Mouse (Mus musculus) midbrain, embryonic 10.5 days (tissue): ENCODE measurements around the gene Hyal3. TPM values are rescaled to one million over a fixed set of nuclear protein-coding genes. Genes with fewer than 3 reads are reported as not detected.
"Not testable (repeated sequence)": the region's sequence is repeated elsewhere in the genome, so short reads cannot be mapped to it uniquely, and the experiment has no call there.

Experiments
- DNase-seq: peaks from one replicate; pipeline ENCODE4 v3.0.0-alpha.2; 2017; ENCODE audit warnings: low spot score
- H3K27ac ChIP-seq: fragments of 300-500 bp; sonication (generic); replicated peaks from 2 replicates; pipeline ENCODE4 v1.5.1; 2016; ENCODE audit warnings: mild to moderate bottlenecking
- H3K27me3 ChIP-seq: fragments of 300-500 bp; sonication (generic); 2 replicates; pipeline ENCODE4 v1.6.1; 2016; ENCODE audit warnings: low read depth, mild to moderate bottlenecking; ENCODE audit not compliant: poor library complexity, severe bottlenecking
- H3K36me3 ChIP-seq: fragments of 300-500 bp; sonication (generic); 2 replicates; pipeline ENCODE4 v1.6.1; 2016; ENCODE audit warnings: mild to moderate bottlenecking, moderate library complexity
- H3K4me1 ChIP-seq: fragments of 300-500 bp; sonication (generic); 2 replicates; pipeline ENCODE4 v1.6.1; 2016
- H3K4me3 ChIP-seq: fragments of 300-500 bp; sonication (generic); 2 replicates; pipeline ENCODE4 v1.5.1; 2016; ENCODE audit warnings: mild to moderate bottlenecking, moderate library complexity
- H3K9me3 ChIP-seq: fragments of 300-500 bp; sonication (generic); replicated peaks from 2 replicates; pipeline ENCODE4 v1.6.1; 2016; ENCODE audit warnings: mild to moderate bottlenecking
- WGBS: fragments of 180-500 bp; shearing (Covaris S2); methylation state at CpG from one replicate; pipeline ENCODE4 v1.1.7; 2016; 5-methylcytosine and 5-hydroxymethylcytosine counted together
- polyA plus RNA-seq: library from polyadenylated mRNA; unstranded; fragments of >200 nt; fragmentation: Nextera tagmentation; extraction: Ambion mirVana; gene quantifications from 2 replicates; pipeline ENCODE4 v1.2.1, GENCODE M21; 2016

The Hyal3 gene
- polyA plus RNA-seq, 1 experiment from 2014 or later, result 0.62 TPM

DNA sequence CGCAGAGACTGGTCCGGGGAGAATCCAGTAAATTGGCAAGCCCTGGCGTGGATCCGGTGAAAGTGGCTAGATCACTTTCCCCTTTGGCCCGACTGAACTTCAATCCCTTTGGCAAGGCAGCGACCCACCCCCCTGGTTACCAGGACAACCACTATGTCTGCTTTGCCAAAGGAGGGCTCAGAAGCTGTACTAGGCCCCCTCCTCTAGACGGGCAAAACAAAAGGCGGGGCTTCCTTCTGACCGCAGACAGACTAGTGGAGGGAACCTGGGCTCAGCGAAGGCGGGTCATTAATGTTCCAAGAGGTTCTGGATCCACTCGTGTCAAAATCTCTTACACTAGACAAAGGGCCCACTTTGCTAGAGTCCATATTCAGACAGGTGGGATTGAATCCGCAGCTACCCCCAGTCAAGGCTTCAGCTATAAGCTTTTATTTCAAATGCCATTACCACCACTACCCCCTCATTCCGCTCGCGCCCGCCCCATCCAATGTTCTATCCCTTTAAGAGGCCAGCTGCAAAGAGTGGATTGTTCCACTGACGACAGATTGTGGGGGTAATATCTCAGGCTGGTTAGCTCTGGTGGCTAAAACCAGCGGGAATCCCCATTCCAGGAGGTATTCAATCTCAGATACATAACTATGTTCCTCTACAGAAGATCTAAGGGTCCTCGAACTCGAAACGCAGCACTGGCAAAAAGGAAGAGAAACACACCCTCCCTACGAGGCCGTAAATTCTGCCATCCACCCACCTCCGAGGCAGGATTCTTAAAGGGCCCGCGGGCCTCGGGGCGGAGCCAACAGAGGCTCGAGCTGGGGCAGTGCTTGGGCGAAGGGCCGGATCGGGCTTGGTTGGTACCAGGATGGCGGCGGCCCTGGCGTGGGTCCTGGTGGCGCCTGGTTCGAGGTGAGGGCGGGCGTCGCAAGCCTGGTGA is 12.0 kb upstream of the Hyal3 start:
- peak overlapping the region; percentile 89 for H3K4me3 ChIP-seq
- H3K27me3 ChIP-seq, result no peaks in the 10 kb centered on the region
- H3K27ac ChIP-seq, result peak overlapping the region; percentile 98
- peak; percentile 90 for DNase-seq
- under 1% methylated on average over 41 of the region's 41 CpGs for WGBS
- H3K36me3 ChIP-seq, result peaks cover 62% of the 10 kb centered on the region
- 0 out of 2 replicates have a peak, but pooled peaks cover 4% of the 10 kb centered on the region for H3K9me3 ChIP-seq
- H3K4me1 ChIP-seq, result peaks cover 76% of the 10 kb centered on the region

DNA sequence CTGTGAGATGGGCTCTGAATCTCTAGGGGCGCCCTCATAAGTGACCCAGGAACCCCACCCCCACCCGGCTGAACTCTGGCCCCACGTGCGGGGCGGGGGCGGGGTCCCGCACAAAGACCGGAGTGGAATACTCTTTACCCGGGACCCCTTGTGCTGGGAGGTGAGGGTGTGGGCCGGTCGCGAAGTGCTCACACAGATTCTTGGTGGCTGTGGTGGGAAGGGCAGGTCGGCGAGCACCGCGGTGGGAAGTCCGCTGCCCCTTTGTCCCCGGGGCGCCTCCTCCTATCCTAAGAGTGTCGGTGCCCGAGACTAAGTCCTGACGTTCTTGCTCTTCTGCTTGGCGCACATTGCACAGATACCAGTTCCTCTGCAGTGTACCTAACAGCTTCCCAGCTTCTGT is 11.3 kb upstream of the Hyal3 start:
- Histone ChIP-seq H3K9me3 (0 out of 2 replicates have a peak, but pooled peaks cover 6% of the 10 kb centered on the region), H3K27ac (peak overlapping the region; percentile 98), H3K36me3 (peaks cover 64% of the 10 kb centered on the region), H3K4me3 (peak overlapping the region; percentile 89), H3K27me3 (no peaks in the 10 kb centered on the region), H3K4me1 (peaks cover 69% of the 10 kb centered on the region)
- no peak for DNase-seq
- 1% methylated on average over 23 of the region's 23 CpGs for WGBS

DNA sequence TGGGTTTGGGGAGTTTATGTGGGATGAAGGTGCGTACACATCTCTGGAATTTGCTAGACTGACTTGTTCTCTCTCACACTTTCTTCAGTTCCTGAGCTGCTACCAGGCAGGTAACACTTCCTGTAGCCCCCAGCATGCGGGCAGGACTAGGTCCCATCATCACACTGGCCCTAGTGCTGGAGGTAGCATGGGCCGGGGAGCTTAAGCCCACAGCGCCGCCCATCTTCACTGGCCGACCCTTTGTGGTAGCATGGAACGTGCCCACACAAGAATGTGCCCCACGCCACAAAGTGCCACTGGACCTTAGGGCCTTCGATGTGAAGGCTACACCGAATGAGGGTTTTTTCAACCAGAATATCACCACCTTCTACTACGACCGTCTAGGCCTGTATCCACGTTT is 10.6 kb upstream of the Hyal3 start:
- Histone ChIP-seq H3K9me3 (0 out of 2 replicates have a peak, but pooled peaks cover 6% of the 10 kb centered on the region), H3K36me3 (peaks cover 64% of the 10 kb centered on the region), H3K4me3 (peak overlapping the region; percentile 89), H3K27me3 (no peaks in the 10 kb centered on the region), H3K27ac (peak overlapping the region; percentile 98), H3K4me1 (peaks cover 62% of the 10 kb centered on the region)
- no peak for DNase-seq
- 57% methylated on average over 13 of the region's 13 CpGs for WGBS

DNA sequence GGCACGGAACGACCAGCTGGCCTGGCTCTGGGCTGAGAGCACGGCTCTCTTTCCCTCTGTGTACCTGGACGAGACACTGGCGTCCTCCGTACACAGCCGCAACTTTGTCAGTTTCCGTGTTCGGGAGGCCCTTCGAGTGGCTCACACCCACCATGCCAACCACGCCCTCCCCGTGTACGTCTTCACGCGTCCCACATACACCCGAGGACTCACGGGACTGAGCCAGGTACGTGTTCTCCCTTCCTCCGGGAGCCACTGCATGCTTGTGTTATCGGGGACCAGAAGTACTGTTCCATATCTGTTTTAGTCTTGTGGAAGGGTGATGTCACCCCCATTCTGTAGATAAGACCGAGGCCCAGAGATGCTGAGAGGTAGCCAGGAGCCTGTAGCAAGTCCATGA is 9.8 kb upstream of the Hyal3 start:
- H3K4me1 ChIP-seq, result peaks cover 59% of the 10 kb centered on the region
- H3K36me3 ChIP-seq, result peaks cover 58% of the 10 kb centered on the region

DNA sequence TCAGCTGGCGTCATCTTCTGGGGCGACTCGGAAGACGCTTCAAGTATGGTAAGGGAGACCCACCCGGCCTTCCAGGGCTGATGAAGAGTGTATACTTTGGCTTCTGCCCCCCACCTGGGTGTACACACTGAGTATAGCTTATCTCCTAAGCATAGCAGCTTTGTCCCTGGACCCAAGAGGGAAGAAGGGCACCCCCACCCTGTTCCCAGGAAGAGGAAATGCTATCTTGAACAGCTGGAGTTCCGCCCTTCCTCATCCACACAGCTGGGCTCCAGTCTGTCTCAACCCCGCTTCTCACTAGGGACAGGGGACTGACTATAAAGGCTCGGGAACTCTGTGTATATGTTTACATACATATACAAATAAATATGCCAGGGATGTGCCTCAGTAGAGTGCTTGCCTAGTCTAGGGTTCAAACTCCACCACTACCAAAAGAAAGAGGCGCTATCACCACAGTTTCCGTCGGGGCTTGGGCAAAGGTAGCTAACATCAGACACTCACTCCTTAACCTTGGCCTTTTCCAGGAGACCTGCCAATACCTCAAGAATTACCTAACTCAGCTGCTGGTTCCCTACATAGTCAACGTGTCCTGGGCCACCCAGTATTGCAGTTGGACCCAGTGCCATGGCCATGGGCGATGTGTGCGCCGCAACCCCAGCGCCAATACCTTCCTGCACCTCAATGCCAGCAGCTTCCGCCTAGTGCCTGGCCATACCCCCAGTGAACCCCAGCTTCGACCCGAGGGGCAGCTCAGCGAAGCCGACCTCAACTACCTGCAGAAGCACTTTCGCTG is 8.9 kb upstream of the Hyal3 start:
- peak overlapping the region; percentile 89 for H3K4me3 ChIP-seq
- WGBS, result 95% methylated on average over 22 of the region's 22 CpGs
- H3K27me3 ChIP-seq, result no peaks in the 10 kb centered on the region
- DNase-seq, result no peak
- H3K27ac ChIP-seq, result no peak overlapping the region
- peaks cover 51% of the 10 kb centered on the region for H3K36me3 ChIP-seq
- peaks cover 59% of the 10 kb centered on the region for H3K4me1 ChIP-seq
- H3K9me3 ChIP-seq, result 0 out of 2 replicates have a peak, but pooled peaks cover 6% of the 10 kb centered on the region

More for the DNA sequence above, 9.8 kb upstream of the Hyal3 start:
- H3K27me3 ChIP-seq, result no peaks in the 10 kb centered on the region
- 0 out of 2 replicates have a peak, but pooled peaks cover 6% of the 10 kb centered on the region for H3K9me3 ChIP-seq
- 94% methylated on average over 21 of the region's 21 CpGs for WGBS
- H3K27ac ChIP-seq, result peak overlapping the region; percentile 98; the same call in 1 of the 2 replicates
- peak overlapping the region; percentile 89 for H3K4me3 ChIP-seq
- DNase-seq, result no peak

DNA sequence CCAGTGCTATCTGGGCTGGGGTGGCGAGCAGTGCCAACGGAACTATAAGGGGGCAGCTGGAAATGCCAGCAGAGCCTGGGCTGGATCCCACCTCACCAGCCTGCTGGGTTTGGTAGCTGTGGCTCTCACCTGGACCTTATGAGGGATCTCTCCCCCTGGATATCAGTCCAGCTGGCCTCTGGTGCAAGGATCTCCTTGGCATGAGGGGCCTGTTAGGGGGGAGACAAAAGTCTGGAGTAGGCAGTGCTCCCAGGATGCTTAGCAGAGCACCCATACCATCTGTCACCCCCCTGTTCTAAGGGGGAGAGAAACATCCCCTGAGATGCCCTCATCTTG is 8.3 kb upstream of the Hyal3 start:
- Histone ChIP-seq H3K4me1 (peaks cover 59% of the 10 kb centered on the region), H3K9me3 (0 out of 2 replicates have a peak, but pooled peaks cover 6% of the 10 kb centered on the region), H3K4me3 (peak overlapping the region; percentile 11), H3K27ac (no peak overlapping the region), H3K36me3 (peaks cover 51% of the 10 kb centered on the region), H3K27me3 (no peaks in the 10 kb centered on the region)
- 95% methylated on average over 2 of the region's 2 CpGs for WGBS
- no peak for DNase-seq

DNA sequence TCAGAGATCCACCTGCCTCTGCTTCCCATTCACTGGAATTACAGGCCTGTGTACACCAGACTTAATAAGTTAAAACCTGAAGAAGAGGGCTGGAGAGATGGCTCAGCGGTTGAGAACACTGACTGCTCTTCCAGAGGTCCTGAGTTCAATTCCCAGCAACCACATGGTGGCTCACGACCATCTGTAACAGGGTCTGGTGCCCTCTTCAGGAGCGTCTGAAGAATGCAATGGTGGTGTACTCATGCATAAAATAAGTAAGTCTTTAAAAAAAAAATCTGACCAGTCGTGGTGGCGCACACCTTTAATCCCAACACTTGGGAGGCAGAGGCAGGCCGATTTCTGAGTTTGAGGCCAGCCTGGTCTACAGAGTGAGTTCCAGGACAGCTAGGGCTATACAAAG is 6.8 kb upstream of the Hyal3 start:
- not testable (repeated sequence) for H3K4me3 ChIP-seq, H3K27ac ChIP-seq, DNase-seq, H3K9me3 ChIP-seq, H3K27me3 ChIP-seq
- Histone ChIP-seq H3K4me1 (peaks cover 59% of the 10 kb centered on the region), H3K36me3 (peaks cover 52% of the 10 kb centered on the region)
- WGBS, result 75% methylated on average over 6 of the region's 6 CpGs

DNA sequence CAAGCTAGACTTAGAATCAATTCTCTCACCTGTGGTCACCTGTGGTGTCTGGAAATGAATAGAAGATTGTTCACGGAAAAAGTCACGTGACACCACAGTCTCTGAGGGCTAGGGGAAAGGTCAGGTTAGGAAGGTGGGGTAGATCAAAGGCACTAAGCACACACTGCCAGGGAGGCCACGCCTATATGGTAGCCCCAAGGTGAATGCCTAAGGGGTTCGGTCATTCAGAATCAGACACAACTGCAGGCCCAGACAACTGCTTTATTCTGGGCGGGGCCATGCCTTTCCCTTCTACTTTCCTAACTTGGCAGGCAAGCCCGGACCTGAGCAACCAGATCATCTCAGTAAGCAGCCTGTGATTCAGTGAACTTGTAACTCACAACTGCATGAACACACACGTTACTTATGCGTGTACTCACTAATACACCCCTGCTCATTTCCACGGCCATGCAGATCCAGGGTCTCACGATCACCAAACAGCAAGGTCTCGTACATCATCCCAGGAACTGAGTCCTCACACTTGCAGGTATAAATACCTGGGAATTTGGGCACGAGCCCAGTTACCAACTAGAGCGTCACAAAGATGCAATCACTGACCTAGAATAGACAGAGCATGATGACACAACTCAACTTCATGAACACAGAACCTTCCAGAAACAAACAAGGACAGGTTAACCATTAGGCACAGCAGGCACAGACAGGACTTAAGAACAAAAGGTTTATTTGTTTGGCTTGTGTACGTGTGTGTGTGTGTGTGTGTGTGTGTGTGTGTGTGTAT is 4.8 kb upstream of the Hyal3 start:
- Histone ChIP-seq H3K36me3 (peaks cover 46% of the 10 kb centered on the region), H3K4me3 (no peak overlapping the region)
- WGBS, result 87% methylated on average over 14 of the region's 14 CpGs

DNA sequence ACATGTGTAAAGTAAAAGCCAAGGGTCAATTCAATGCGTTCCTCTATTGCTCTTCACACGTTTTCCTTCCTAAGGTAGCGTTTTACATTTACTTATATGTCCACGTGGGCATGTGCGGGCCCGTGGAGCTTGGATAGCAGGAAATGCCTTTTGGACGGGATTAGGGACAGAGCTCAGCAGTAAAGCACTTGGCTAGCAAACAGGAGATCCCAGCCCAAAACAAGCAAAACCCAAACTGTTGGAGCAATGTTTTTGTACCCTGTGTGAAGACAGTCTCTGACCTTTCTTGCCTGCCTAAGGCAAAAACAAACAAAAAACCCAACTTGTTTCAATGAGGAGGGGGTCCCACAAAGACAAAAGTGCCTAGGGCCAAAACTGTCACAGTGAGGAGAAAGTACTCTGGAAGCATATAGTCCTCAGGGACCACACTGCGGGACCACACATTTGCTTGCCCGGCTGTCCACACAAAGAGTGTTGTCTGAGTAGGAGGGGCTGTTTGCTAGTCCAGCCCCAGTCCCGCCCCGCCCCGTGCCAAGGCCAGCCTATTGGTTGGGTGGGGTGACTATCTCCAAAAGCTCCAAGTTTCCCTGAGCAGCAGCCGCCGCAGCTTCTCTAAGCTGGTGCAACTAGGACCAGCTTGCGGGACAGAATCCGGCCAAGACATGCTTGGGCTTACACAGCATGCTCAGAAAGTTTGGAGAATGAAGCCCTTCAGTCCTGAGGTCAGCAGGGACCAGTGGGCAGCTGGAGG is 4.1 kb upstream of the Hyal3 start, which contains the start of gene Hyal1:
TSS of gene Hyal1 (plus strand) at position 571 of the 751 bp plus-strand sequence.
- H3K9me3 ChIP-seq, result 0 out of 2 replicates have a peak, but pooled peaks cover 6% of the 10 kb centered on the region
- H3K36me3 ChIP-seq, result peaks cover 39% of the 10 kb centered on the region
- H3K27ac ChIP-seq, result peak within 1 kb of the TSS; percentile 81
- H3K4me3 ChIP-seq, result peak within 1 kb of the TSS; percentile 53
- no peaks in the 10 kb centered on the region for H3K27me3 ChIP-seq
- peaks cover 66% of the 10 kb centered on the region for H3K4me1 ChIP-seq
- peak; percentile 85 for DNase-seq
- 30% methylated on average over 16 of the region's 16 CpGs for WGBS

More for the DNA sequence above, 4.8 kb upstream of the Hyal3 start:
- H3K4me1 ChIP-seq, result peaks cover 66% of the 10 kb centered on the region
- H3K27ac ChIP-seq, result peak overlapping the region; percentile 81
- DNase-seq, result no peak
- H3K9me3 ChIP-seq, result 0 out of 2 replicates have a peak, but pooled peaks cover 6% of the 10 kb centered on the region
- no peaks in the 10 kb centered on the region for H3K27me3 ChIP-seq

DNA sequence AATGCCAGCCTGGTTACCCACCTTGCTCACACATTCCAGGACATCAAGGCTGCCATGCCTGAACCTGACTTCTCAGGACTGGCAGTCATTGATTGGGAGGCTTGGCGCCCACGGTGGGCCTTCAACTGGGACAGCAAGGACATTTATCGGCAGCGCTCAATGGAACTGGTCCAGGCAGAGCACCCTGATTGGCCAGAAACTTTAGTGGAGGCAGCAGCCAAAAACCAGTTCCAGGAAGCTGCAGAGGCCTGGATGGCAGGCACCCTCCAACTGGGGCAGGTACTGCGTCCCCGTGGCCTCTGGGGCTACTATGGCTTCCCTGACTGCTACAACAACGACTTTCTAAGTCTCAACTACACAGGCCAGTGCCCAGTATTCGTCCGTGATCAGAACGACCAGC is 2.7 kb upstream of the Hyal3 start:
- DNase-seq, result no peak
- Histone ChIP-seq H3K4me3 (peak overlapping the region; percentile 53; the same call in 1 of the 2 replicates), H3K36me3 (peaks cover 31% of the 10 kb centered on the region), H3K4me1 (peaks cover 67% of the 10 kb centered on the region), H3K27me3 (no peaks in the 10 kb centered on the region), H3K27ac (0 out of 2 replicates have a peak overlapping the region, but pooled peaks have one; percentile 35), H3K9me3 (0 out of 2 replicates have a peak, but pooled peaks cover 6% of the 10 kb centered on the region)
- WGBS, result 95% methylated on average over 10 of the region's 10 CpGs

DNA sequence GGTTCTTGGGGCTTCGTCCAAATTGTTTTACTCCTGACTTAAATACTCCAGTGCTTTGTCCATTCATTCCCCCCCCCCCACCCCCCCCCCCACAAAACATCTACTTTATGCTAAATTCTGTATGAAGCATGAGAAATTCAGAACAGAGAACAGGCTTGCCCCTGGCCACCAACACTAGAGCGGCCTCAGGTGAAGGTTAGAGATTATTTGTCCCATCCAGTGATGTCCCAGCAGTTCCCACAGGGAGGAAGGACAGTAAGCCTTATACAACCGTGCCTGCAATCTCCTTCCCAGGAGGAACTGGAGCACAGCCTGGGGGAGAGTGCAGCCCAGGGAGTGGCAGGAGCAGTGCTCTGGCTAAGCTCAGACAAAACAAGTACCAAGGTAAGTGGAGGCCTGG is 2.0 kb upstream of the Hyal3 start, which contains the start of gene Naa80:
TSS of gene Naa80 (plus strand) at position 301 of the 400 bp plus-strand sequence.
- H3K27ac ChIP-seq, result 0 out of 2 replicates have a peak within 1 kb of the TSS, but pooled peaks have one; percentile 35
- H3K27me3 ChIP-seq, result no peaks in the 10 kb centered on the region
- no peak for DNase-seq
- 81% methylated on average over 3 of the region's 3 CpGs for WGBS
- H3K9me3 ChIP-seq, result 0 out of 2 replicates have a peak, but pooled peaks cover 2% of the 10 kb centered on the region
- H3K4me1 ChIP-seq, result peaks cover 67% of the 10 kb centered on the region
- H3K4me3 ChIP-seq, result peak within 1 kb of the TSS; percentile 66; the same call in 1 of the 2 replicates
- peaks cover 31% of the 10 kb centered on the region for H3K36me3 ChIP-seq
